Mouse (Mus musculus) liver, embryonic 14 days (tissue): ENCODE measurements around the gene Tex48. TPM values are rescaled to one million over a fixed set of nuclear protein-coding genes. Genes with fewer than 3 reads are reported as not detected.

Source experiments
- polyA plus RNA-seq: library from polyadenylated mRNA; depleted of rRNA; stranded (reverse); fragments of >200 nt; gene quantifications from 2 replicates; pipeline ENCODE4 v1.2.3, GENCODE M21; 2012; rRNA removed

Gene Tex48
- polyA plus RNA-seq: not detected in 2 replicates

DNA sequence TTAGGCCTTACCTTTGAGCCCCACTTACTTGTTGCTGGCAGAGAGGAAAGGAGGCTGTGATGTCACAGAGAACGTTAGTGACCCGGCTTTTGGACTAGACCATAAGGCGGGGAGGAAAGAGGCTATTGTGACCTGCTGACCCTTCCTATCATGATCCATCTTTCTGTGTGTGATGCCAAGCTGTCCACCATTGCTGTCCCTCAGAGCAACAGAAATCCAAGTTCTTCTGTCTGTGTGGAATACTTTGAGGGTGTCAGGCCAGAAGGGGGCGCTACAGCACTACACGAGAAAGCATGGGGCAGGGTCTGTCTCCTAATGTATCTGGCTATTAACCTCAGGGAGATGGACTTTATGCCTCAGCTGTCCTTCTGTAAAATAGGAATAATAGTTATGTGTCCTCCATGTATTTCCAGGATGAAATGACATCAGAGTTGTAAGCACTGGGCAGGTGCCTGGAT lies at the start of gene Tex48:
TSS of gene Tex48 (minus strand) at position 51 of the 458 bp plus-strand sequence.

DNA sequence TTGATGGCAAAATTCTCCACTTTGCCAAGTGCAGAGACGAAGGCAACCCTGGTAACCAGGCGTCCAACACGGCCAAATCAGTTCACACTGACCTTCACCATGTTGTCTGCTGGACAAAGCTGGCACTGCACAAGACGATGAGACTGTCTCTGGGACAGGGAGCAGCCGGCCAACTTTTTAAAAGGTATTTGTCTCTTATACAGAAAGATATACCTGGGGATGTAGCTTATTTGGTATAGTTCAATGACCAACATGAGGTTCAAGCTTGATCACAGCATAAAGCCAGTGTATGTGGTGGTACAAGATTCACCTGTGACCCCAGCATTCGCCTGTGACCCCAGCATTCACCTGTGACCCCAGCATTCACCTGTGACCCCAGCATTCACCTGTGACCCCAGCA lies 41.1 kb upstream of the Tex48 start, which contains the start of gene Gm11214:
TSS of gene Gm11214 (minus strand) at position 101 of the 400 bp plus-strand sequence.

DNA sequence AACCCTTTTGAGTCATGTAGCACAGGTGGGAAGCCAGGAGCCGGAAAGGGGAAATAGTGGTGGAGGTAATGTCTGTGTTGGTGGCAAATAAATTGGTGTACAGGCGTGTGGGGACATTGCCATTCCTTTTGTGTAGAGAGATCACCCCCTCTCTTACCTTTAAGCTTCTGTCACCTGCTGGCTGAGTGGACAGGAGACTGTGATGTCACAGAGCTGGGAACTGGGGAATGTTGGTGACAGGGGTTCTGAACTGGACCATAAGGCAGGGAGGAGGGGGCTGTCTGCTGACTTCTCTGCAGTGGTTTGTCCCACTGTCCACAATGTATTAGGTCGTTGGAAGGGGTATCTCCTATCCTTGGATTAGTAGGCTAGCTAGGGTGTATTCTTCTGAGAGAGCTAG lies 17.3 kb downstream of the Tex48 start, which contains the start of gene Gm11213:
TSS of gene Gm11213 (minus strand) at position 317 of the 400 bp plus-strand sequence.

DNA sequence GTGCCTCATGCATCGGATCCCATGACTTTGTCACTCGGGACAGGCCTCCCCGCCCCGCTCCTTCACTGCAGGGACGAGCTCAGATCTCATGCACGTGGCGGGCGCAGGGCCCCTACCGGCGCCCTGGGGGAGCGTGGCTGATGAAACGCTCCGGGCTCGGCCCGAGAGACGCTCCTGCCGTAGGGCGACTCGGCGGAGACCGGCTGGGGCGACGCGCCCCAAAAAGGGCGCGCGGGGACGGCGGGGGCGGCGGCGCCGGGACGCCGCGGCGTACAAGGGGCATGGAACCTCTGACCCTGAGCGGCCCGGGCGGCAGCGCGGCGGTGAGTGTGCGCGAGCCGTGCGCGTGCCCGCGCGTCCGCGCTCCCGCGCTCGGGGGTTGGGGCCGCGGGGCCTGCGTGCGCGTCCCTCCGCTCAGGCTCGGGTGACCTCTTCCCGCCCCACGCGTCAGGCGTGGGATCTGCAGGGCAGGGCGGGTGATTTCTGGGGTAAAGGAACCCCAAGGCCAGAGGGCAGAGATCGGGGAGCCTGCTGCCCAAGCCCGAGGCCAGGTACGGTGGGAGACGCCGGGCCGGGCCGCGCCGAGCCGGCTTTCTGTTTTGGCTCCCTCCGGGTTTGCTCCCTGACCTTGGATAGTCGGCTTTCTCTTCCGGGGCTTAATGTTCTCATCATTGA lies 63.7 kb downstream of the Tex48 start, which contains the start of gene Tmem268:
TSS of gene Tmem268 (plus strand) at position 375 of the 675 bp plus-strand sequence.

Other genes starting within 250 kb of the Tex48 start
- 1.7 and 2.4 TPM in 2 replicates for gene Akna, start 219.1 kb downstream of the Tex48 start, polyA plus RNA-seq
- 0.55 and 0.63 TPM in 2 replicates for gene Whrn, start 126.4 kb downstream of the Tex48 start, polyA plus RNA-seq
- 42.6 and 50.0 TPM in 2 replicates for gene Atp6v1g1, start 77.7 kb downstream of the Tex48 start, polyA plus RNA-seq
- gene Tmem268, start 63.6 kb downstream of the Tex48 start, polyA plus RNA-seq: 4.2 and 5.5 TPM in 2 replicates
- gene Gm11213, start 17.2 kb downstream of the Tex48 start, polyA plus RNA-seq: not detected in 2 replicates
- gene Gm11214, start 41.0 kb upstream of the Tex48 start, polyA plus RNA-seq: not detected in 2 replicates
- gene Tnfsf15, start 122.7 kb upstream of the Tex48 start, polyA plus RNA-seq: 0.02 TPM in 2 replicates
- 0.01 TPM in 2 replicates for gene Tnfsf8, start 238.9 kb upstream of the Tex48 start, polyA plus RNA-seq